Mouse (Mus musculus): ENCODE measurements at regions not wholly inside any gene's neighbourhood (a gene's known extent, or its start where the extent isn't known, plus 50 kb on each side); places are given as distances from the start of the nearest gene placed in this dataset.

DNA sequence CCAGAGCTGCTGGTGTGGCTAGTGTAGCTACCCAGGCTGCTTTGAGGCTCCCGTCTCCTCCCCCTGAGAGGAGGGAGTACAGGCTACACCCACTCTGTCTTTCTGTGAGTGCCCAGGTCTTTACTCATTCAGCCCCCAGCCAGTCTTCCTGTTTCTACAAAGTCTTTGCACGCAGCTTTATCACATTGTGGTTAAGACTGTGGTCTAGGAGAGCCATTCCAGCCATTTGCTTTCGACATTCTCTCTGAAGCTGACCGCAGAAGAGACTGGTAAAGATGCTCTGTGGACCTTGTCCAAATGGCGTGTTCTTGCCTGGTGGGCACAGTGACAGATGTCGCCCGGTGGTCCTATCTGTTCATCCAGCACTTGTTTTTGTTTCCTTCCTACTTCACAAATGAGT lies 62.0 kb downstream of the Tpra1 start:
- no peak for DNase-seq (ENCODE audit: low read depth)

DNA sequence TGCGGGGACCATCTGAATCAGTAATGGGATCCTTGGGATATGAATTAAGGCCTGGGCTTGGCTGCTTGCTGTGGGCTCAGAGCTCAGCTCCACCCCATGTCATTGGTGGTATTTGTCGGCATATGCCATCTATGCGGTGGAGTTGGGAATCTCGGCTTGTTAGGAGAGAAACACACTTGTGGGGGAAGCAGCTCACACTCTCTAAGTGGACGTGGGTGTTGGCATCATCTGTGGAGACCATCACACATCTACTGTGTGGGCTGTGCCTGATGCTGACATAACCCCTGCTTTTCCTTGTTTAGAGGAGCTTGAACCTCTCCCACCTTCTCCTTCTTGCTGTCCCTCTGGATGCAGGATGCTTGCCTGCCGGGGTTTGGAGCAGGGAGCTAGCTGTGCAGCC lies 62.9 kb downstream of the Tpra1 start:
- DNase-seq (ENCODE audit: low read depth) = no peak

DNA sequence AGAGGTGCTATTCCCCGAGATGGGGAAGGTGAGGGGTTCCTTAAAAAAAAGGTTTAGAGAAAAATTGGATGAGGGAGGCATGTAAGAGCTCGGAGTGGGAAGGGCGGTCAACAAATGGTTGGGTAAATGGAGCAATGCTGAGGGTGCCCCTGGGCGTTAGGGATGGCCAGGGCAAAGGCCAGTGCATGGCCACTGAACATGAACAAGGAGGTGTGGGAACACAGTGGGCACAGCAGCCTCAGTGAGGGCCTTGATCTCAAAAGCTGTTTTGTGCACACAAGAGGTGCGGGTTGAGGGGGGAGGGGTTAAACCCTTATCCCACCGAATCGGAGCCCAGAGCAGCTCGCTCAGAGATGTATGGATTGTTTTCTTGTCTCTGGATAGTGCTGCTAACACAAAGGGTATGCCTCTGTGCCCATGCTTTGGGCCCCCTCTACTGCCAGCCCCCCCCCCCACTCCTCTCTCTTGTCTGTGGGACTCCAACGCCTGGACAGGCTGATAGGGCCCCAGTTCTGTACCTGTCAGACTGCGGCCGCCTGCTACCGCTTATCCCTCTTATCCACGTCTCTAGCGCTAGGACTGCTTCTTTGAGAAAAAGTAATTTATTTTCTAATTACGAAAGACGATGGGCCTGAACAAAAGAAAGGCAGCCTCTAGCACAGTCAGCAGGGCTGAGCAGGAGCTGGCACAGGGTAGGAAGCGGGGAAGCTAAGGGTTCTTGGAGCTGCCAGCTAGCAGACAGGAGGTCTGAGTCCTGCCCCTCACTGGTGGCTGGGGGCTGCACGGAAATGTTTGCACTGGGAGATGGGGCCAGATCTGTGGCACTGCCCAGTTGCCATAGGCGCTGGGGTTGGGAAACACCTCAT lies 63.5 kb downstream of the Tpra1 start:
- DNase-seq (ENCODE audit: low read depth) = no peak

DNA sequence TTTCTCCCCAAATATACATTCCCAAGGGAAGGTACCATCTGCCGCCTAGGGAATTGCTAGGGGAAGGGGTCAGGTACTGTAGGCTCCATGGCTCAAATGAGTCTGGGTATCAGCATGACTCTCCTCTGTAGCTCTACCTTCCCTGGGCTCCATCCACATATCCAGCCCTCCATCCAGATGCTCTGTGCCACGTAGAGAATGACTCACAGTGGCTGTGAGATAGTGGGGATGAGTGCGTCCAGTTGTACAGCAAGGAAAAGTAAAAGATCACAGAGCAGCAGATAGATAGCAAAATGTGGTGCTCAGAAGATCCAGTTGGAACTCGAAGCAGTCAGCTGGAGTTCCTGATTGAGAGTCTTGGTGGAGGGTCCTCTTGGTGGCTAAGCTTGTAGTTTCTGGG lies 64.5 kb downstream of the Tpra1 start:
- DNase-seq (ENCODE audit: low read depth) = no peak

DNA sequence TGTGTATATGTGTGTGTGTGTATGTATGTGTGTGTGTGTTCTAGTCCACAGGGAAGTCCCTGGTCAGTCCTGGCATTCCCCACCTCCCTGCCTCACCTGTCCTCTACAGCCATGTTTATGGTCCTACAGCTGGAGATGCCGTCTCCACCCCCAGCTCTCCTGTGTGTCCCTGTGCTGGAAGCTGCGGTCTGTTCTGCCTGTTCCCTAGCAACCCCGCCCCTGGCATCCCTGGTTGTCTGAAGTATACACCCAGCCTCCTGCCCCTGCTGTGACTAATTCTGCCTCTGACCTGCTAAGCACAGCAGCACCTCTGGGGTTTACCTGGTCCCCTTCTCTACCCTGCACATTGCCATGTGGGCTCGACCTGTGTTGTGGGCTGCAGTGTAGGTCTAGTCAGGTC lies 66.8 kb downstream of the Tpra1 start:
- no peak for DNase-seq (ENCODE audit: low read depth)

DNA sequence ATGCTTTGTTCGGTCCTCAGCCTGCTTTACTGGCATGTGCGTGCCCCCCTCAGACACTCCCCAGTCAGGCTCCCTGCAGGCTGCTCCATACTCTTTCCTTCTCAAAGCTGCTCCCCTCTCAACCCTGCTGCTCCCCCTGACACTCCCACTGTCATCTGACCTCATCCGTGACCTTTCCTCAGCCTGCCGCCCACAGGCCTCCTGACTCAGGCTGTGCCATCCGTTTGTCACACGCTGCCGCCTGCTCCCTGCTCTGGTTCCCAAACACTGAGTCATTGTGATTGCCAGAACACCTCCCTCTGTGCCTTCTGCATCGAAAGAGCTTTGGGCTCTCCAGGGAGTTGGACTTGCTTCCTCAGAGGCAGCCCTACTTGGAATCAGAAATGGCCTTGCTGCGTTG lies 69.7 kb downstream of the Tpra1 start:
- peak; percentile 70 for DNase-seq (ENCODE audit: low read depth)

DNA sequence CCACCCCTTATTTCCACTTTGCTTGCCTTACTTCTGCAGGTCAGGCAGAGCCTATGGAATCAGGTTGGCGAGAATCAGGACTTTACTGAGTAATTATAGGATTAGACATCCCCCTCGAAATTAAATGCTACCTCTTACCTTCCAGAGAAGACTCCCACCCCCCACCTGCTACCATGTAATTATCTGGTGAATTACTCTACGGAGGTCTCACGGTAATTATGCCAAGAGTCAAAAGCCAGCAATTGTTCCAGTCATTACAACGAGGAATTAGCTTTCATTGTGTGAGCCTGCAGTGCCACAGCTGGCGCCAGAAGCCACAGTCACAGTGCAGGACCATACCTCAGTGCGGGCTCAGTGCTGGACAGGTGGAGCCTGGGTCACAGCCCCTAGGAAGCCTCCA lies 72.4 kb downstream of the Tpra1 start:
- DNase-seq (ENCODE audit: low read depth) = no peak

DNA sequence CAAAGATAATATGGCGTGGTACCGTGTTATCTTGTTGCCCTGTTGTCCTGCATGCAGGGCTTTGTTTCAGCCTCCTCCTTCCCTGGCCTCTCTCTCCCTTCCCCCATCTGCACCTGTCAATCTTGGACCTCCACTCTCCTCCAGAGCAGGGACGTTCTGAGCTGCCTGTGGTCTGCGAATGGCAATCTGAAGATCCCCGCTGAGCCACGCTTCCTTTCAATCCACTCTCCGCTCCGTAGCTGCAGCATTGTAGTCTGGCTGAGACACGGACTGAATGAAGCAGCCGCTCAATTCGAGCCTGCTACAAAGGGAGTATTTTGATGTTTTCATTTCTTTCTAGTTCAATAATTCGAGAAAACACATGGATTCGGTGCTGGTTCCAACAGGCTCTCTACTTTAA lies 74.5 kb downstream of the Tpra1 start:
- DNase-seq (ENCODE audit: low read depth) = no peak

DNA sequence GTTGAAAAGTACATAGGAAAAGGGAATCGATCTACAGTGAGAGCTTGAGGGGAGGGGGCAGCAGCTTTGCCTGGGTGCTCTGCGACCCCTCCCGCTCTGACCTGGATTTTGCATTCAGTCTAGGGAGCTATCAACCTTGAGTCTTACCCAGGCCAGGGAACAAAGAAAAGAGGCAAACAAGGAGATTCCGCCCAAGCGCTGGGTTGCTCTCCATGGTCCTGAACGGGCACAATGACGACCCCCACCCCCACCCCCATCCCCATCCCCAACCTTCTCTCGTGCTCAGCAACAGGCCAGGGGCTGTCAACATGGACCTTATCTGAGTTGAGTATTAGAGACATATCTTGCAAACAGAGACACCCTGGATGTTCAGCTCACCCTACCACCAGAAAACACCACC lies 74.9 kb downstream of the Tpra1 start:
- no peak for DNase-seq (ENCODE audit: low read depth)

DNA sequence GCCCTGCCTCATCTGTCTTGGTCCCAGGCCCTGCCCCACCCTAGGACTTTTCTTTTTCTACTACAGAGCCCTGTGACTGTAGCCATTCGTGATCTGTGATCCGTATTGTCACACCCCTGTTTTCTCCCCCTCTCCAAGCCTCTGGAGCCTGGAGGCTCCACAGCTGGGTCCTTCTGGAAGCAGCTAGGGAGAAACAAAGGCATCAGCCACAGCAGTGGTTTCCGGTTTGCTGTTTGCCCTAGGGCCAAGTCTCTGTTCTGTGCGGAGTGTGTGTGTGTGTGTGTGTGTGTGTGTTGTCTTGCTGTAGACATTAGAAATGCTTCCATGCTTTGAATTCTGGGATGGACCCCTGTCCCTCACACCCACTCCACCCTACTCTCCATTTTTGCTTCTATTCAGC lies 76.9 kb downstream of the Tpra1 start:
- no peak for DNase-seq (ENCODE audit: low read depth)

DNA sequence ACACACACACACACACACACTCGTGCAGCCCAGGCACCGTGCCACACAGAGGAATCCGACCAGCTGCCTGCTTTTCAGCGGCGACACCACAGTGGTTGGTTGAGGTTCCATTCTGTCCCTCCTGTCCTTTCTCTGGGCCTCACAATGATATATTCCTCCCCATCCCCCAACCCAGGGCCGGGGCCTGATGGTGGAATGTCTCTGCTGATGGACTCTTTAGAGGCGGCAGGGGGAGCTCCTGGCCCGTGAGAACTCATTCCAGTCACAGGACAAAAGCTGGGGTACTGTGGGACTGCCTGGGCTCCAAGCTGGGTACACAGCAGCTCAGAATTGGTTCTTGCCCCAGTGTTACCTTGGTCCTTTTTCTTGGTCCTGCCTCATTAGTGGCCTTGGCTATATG lies 78.1 kb downstream of the Tpra1 start:
- no peak for DNase-seq (ENCODE audit: low read depth)

DNA sequence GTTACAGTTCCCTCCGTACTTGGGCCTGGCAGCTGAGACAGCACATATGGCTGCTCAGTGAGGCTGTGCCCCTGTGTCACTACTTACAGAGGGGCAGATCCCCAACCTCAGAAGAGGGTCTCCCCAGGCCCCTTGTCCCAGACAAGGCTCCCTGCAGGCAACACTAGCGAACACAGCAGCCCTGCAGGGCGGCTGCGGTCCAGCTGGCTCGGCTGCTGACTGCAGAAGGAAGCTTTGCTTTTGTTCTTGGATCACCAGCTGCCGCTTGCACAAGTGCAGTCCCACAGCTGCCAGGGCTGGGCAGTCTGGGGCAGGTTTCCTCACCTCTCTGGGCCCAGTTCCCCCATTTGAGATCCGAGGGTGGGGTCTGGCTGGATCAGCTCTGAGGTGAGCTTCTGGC lies 79.5 kb downstream of the Tpra1 start:
- DNase-seq (ENCODE audit: low read depth) = no peak

DNA sequence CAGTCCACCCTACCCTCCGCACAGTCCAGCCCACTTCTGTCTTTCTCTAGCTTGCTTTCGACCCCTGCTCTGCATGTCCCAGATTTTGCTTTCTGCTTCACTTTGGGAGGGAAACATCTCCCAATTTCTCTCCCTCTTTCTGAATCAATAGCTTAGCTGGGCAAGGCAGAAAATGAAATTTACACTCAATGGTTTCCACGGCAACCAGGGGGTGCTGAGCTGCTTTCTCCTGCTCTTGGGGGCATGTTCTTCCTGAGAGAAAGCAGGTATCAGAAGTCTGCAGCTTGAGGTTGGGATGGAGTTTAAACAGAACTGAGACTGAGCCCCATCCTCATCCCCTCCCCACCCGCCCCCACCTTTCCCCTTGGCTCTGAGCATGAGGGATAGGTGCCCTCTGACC lies 82.1 kb downstream of the Tpra1 start:
- no peak for DNase-seq (ENCODE audit: low read depth)

DNA sequence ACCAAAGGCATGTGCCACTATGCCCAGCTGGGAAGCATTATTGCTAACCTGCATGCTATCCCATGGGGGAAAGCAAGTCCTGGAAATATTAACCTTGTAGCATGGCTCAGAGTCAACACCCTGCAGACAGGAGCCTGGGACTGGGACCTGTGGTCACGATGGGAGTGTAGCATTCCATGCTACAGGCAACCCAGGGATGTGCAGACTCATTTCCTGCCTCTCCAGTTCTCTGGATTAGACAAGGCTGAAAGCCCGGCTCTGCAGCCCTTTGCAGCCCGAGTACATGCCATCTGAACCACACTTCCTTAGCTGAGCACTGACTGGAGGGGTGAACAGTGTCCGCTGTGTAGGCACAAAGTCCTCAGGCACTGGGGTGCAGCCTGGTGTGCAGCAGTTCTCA lies 82.8 kb downstream of the Tpra1 start:
- DNase-seq (ENCODE audit: low read depth) = peak; percentile 64

DNA sequence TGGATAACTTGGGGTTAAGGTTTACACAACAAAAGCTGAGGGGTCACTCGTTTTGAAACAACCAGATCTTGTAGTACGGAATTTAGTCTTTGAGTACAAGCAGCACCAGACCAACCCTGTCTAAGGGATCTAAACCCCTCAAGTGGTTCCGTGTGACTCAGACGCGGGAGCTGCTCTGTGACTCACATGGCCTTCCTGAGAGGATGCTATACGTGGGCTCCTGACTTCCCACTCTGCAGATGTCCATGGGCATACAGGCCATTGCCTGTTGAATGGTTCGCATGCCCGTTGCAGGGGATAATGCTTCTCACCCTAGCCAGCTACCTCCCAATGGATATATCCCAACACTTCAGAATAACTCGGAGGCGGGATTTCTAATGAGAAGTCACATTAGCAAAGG lies 86.5 kb downstream of the Tpra1 start:
- no peak for DNase-seq (ENCODE audit: low read depth)

DNA sequence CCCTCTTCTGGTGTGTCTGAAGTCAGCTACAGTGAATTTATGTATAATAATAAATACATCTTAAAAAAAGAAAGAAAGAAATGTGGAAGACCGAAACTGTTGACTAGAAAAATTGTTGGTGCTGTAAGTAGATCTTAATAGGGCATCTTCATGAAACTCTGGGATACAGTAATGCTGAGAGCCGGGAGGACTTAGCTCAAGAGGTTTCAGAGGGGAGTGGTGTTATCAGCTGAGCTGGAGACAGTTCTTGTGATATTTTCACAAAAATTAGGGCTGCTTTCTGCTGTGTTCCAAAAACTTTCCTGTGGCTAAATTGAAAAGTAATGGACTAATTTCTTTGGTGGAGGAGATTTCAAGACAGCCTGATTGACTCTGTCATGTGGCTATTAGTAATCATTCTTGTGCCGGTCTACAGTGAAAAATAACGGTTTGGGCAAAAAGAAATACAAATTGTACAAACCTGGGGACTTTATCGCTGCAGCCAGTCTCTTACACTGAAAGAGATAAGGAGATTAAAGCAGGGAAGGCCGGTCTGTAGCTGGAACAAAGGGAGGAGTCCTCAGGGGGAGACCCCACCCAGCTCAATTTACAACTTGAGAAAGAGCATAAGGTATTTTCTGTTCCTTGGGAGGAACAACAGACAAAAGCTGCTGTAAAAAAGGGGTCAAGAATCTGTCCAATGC lies 87.7 kb downstream of the Tpra1 start:
- peak; percentile 54 for DNase-seq (ENCODE audit: low read depth)

DNA sequence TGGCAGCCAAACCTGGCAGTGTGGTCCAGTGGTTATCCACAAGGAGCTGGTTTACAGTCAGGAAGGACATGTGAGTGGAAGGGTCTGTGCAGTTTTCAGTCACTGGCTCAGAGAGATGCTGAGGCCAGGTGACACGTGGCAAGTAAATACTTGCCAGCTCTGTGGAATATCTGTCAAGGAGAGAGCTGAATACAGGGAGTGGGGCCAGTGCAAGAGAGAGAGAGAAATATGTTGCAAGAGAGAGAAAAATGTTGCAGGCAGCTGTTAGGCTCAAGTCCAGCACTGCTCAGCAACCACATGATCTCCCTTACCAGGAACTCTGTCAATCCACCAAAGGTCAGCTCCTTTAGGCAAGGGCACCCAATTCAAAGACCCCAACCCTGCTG lies 88.2 kb downstream of the Tpra1 start:
- peak; percentile 90 for DNase-seq (ENCODE audit: low read depth)

DNA sequence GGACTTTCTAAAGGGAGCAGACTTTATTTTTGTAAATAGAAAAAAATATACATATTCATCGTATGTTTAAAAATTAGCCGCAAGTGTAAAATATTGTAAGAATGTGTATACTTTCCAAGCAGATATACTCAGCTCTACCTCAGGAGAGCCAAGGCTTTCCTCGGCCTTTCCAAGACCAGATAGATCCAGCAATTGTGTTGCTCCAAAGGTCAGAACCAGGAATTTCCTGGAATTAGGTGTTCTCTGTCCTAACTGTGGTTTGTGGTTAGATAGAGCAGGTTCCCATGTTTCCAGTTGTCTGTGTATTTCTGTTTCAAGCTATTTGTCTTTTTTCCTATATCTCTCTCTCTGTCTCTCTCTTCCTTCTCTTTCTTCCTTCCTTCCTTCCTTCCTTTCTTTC lies 93.0 kb downstream of the Tpra1 start:
- DNase-seq (ENCODE audit: low read depth) = no peak

DNA sequence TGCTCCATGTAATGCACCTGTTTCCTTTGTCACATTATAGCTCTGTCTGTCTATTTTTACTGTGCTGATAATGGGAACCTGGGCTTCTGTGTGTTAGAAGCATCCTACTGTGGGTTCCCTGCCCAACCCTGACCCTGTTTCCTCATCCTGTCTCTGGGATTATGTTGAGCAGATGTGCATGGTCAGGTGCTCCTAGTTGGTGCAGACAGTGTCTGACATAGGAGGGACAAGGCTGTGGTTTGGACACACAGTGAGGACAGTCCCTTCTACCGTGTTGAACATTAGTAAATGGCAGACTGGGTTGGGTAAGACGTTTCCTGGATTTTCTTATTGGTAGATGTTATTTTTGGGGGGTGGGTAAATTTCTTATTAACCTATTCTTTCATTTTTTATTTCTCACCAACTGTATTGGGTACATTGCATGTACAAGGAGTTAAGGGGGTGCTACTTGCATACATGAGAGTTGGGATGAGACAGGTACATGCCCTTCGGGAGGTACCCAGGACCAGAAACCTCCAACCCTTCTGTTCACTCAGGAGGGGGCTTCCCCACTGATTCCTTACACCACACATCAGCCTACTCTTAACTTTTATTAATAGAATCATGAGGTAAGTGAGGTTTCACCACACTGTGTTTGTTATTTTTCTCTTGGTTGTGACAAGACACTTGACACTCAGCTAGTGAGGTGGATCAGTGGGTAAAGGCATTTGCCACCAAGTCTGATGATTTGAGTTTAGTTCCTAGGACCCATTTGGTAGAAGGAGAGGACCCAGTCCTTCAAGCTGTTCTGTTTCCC lies 97.1 kb downstream of the Tpra1 start:
- no peak for DNase-seq (ENCODE audit: low read depth)

DNA sequence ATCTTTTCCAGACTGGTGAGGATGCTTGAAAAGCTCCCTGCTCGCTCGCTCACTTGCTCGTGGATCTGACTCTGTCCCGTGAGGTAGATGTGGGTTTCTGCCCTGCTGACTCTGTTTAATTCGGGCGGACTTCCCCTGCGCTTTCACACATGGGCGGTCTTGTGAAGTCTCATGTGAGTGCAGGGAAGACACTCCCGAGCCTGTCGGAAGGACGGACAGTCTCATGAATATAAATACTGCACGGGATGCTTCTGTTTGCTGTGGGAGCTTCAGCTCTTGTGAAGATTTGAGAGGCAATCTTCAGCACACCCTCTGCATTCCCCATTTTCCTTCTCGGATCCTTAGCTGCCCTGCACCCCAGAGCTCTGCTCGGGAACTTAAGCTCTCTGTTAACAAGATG lies 98.3 kb downstream of the Tpra1 start:
- DNase-seq (ENCODE audit: low read depth) = no peak

DNA sequence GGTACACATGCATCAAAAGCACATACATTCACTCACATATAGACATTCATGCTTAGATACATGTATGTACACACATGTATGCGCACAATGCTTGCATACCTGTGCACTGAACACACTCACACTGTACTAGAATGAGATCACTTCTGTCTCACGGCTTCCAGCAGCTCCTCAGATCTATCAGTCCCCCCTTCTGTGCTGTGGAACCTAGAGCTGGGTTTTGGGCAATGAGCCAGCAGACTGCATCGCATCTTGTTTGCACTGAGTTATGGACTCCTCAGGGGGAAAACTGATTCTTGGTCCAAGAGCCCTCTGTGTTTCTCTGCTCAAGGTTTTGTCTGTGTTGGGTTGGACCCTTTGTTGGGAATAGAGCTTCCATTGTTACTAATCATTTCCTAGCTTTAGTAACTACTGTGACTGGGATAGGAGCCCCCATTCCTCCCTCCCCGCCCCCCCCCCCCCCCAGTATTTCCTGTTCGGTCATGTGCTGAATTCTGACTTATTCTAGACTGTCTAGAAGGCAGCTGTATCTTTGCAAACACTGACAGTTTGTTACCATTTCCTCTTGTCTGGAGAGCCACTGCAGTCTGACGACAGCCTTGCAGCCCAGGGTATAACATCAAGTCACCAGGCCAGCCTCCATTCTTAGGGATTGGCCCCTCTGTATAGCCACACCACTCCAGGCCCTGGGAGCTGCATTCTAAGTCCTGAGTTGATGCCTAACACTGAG lies 101.3 kb downstream of the Tpra1 start:
- no peak for DNase-seq (ENCODE audit: low read depth)

DNA sequence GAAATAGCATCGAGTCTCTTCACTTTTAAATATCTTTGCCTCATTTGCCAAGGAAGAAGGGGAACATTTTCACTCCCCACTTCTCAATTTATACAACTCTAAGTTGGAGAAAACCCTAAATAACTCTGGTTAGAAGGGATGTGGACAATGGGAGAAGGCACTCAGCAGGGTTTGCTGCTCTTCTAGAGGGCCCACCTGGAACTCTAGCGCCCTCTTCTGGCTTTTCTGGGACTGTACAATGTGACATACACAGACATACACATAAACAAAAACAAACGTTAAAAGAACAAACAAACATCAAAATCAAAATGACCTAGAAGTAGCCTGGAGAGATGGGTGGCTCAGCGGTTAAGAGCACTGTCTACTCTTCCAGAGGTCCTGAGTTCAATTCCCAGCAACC lies 103.0 kb downstream of the Tpra1 start:
- DNase-seq (ENCODE audit: low read depth) = no peak

Data from fibroblast of lung, adult 2 months (primary cell).